Mouse (Mus musculus): ENCODE measurements around the gene Sdf4.

DNA sequence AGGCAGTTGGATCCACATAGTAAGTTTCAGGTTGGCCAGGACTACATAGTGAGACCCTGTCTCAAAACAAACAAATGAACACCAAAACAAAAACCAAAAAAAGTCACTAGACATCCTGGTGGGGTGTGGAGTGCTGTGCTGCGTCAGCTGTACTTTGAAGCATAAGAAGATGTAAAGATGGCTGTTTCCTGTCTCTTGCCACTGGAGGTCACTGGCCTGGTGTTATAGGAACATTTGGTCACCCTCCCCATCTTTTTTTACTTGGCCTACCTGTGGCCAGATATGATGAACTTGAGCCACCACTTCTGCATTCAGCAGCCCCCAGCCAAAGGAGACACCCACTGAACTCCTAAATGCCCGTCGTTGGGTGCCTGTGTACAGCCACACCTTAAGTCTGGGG is 28.7 kb downstream of the Sdf4 start:
- TF ChIP-seq CTCF (IDR thresholded peaks at IDR 0.05) (no peak), EP300 (IDR thresholded peaks at IDR 0.05) (no peak)

Data from lung, postnatal 0 days (tissue).